Mouse (Mus musculus) stomach, embryonic 14.5 days (tissue): ENCODE data around the gene Hspa4l. TPM values are rescaled to one million over a fixed set of nuclear protein-coding genes. Genes with fewer than 3 reads are reported as not detected.

ENCODE experiments used
- ATAC-seq: fragments of 200-750 bp; cut with Nextera tagmentation; 2 replicates; pipeline ENCODE4 v1.8.0; 2017; ENCODE audit warnings: low read depth, moderate TSS enrichment; ENCODE audit not compliant: insufficient number of reproducible peaks, insufficient read depth, low FRiP score
- H3K27ac ChIP-seq: fragments of 300-500 bp; sonication (generic); 2 replicates; pipeline ENCODE4 v1.5.1; 2014; ENCODE audit warnings: mild to moderate bottlenecking, low read length, moderate library complexity, mixed read lengths
- H3K27me3 ChIP-seq: fragments of 300-500 bp; sonication (generic); 2 replicates; pipeline ENCODE4 v1.6.1; 2014; ENCODE audit warnings: low read length, control low read depth, mixed read lengths; ENCODE audit not compliant: control insufficient read depth, insufficient read depth
- H3K36me3 ChIP-seq: fragments of 300-500 bp; sonication (generic); 2 replicates; pipeline ENCODE4 v1.6.1; 2014; ENCODE audit warnings: mild to moderate bottlenecking, control low read depth, low read length, moderate library complexity, mixed read lengths; ENCODE audit not compliant: control insufficient read depth, insufficient read depth
- H3K4me1 ChIP-seq: fragments of 300-500 bp; sonication (generic); 2 replicates; pipeline ENCODE4 v1.6.1; 2014; ENCODE audit warnings: low read length, control low read depth, mixed read lengths; ENCODE audit not compliant: control insufficient read depth, insufficient read depth
- H3K4me2 ChIP-seq: fragments of 300-500 bp; sonication (generic); replicated peaks from 2 replicates; pipeline ENCODE4 v1.6.1; 2014; ENCODE audit warnings: low read depth, low read length, control low read depth
- H3K4me3 ChIP-seq: fragments of 300-500 bp; sonication (generic); 2 replicates; pipeline ENCODE4 v1.5.1; 2014; ENCODE audit warnings: low read depth, low read length, control low read depth
- H3K9ac ChIP-seq: fragments of 300-500 bp; sonication (generic); replicated peaks from 2 replicates; pipeline ENCODE4 v1.6.1; 2014; ENCODE audit warnings: low read depth, mild to moderate bottlenecking, control low read depth, low read length, moderate library complexity, mixed read lengths
- H3K9me3 ChIP-seq: fragments of 300-500 bp; sonication (generic); 2 replicates; pipeline ENCODE4 v1.6.1; 2016; ENCODE audit warnings: low read depth, low read length, control low read depth; ENCODE audit not compliant: control insufficient read depth
- whole genome bisulfite sequencing: fragments of 180-500 bp; shearing (Covaris S2); extraction: QIAGEN DNeasy Blood & Tissue Kit; methylation state at CpG from one replicate; pipeline ENCODE4 v1.1.7; 2014; 5-methylcytosine and 5-hydroxymethylcytosine counted together
- polyA plus RNA-seq: library from polyadenylated mRNA; unstranded; fragments of >200 nt; fragmentation: Nextera tagmentation; extraction: Ambion mirVana; gene quantifications from 2 replicates; pipeline ENCODE4 v1.2.1, GENCODE M21; 2014

Gene Hspa4l
- polyA plus RNA-seq, 1 experiment from 2014 or later, result 15.3 TPM

DNA sequence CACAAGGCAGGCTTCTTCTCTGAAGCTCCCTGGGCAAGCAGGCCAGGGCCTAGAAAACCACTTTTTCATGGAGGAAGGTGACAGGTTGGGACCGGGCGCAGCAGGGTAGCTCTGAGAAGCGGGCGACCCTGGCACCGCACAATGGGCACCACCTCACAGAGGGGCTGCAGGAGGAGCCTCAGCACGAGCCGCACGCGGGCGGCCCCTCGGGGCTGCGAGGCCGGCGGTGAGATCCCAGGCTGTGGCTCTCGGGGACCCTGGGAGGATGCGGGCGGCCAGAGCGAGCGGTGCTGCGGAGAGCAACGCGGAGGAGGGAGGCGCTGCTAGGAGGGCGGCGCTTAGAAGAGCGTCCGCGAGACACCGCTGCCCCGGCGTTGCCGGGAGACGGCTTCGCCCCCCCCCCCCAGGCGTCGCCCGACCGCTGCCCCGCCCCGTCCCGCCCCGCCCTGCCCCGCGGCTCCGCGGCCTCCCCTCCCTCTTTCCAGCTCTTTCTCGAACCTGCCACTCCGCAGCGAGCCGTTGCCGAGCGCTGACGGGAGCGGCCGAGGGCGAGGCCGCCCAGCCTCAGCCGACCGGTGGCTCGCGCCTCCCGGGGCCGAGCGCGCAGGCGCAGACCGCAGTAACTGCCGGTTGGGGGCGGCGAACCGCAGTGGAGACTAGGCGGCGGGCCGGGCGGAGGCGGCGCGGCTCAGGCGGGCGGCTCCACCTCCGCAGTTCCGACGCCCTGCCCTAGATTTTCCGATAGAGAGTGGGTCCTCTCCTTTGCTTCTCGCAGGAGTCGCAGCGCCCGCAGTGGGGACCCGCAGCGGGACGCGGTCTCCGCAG is 753 bp downstream of the Hspa4l start:
- under 1% methylated on average over 69 of the region's 93 CpGs for WGBS
- H3K9ac ChIP-seq, result peak overlapping the region; percentile 40; the same call in 1 of the 2 replicates
- peak overlapping the region; percentile 94 for H3K4me2 ChIP-seq
- peak overlapping the region; percentile 61 for H3K4me3 ChIP-seq
- H3K27me3 ChIP-seq, result no peaks in the 10 kb centered on the region
- ATAC-seq, result peak; percentile 95
- H3K9me3 ChIP-seq, result no peaks in the 10 kb centered on the region
- peak overlapping the region; percentile 67; the same call in 1 of the 2 replicates for H3K27ac ChIP-seq
- H3K36me3 ChIP-seq, result no peaks in the 10 kb centered on the region
- peaks cover 6% of the 10 kb centered on the region; the same call in 1 of the 2 replicates for H3K4me1 ChIP-seq

DNA sequence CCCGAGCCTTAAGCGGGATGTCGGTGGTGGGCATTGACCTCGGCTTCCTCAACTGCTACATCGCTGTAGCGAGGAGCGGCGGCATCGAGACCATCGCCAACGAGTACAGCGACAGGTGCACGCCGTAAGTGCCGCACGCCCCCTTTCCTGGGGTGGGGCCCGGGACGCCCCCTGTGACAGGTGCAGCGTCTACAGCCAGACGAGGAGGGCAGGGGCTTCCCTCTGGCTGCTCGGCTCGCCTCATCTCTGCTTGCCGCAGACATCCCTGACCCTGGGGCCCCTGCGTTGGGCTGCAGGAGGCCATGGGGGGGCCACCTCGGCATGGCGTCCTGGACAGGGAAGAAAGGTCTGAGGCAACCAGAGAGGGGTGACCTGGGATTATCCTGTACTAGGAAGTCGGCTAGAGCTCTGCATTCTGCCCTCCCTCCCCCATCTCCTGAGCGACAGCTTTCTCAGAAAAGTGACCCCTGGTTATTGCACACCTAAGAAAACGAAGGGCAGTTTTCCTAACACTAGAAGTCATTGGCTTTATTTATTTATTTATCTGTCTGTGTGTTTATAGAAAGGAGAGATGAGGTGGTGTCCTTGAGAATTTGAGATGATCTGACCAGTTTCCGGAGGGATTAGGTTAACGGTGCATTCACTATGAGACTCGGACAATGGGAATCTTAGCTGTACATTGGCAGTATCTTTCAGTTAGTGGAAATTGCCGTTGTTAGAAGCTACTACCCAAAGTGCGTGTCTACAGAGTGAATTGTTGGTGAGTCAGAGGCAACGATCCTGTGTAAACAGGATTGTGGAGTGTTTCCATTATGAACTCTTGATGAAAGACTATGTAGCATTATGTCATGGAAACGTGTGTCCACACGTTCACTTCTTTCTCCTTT is 1.6 kb downstream of the Hspa4l start:
- H3K27ac ChIP-seq, result peak overlapping the region; percentile 67; the same call in 1 of the 2 replicates
- H3K9me3 ChIP-seq, result no peaks in the 10 kb centered on the region
- peak; percentile 43 for ATAC-seq
- no peaks in the 10 kb centered on the region for H3K27me3 ChIP-seq
- peak overlapping the region; percentile 61 for H3K4me3 ChIP-seq
- peak overlapping the region; percentile 94 for H3K4me2 ChIP-seq
- H3K4me1 ChIP-seq, result peaks cover 6% of the 10 kb centered on the region; the same call in 1 of the 2 replicates
- 2% methylated on average over 37 of the region's 37 CpGs for WGBS
- no peaks in the 10 kb centered on the region for H3K36me3 ChIP-seq
- peak overlapping the region; percentile 40; the same call in 1 of the 2 replicates for H3K9ac ChIP-seq

DNA sequence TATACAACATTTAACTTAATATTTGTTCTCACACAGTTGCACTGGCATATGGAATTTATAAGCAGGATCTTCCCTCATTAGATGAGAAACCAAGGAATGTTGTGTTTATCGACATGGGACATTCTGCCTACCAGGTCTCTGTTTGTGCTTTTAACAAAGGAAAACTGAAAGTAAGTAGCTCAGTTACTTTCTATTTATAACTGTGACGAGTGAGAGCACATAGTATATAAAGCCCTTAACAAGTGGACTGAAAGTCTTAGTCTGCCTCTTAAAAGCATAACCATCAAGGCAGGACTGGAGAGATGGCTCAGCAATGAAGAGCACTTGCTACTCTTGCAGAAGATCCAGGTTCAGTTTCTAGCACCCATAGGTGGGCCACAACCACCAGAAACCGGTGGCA is 16.5 kb downstream of the Hspa4l start:
- Histone ChIP-seq H3K4me3 (no peak overlapping the region), H3K4me2 (no peak overlapping the region), H3K4me1 (no peaks in the 10 kb centered on the region), H3K27ac (no peak overlapping the region), H3K9me3 (no peaks in the 10 kb centered on the region), H3K27me3 (no peaks in the 10 kb centered on the region), H3K36me3 (no peaks in the 10 kb centered on the region), H3K9ac (no peak overlapping the region)
- WGBS, result 86% methylated on average over 3 of the region's 3 CpGs
- no peak for ATAC-seq

DNA sequence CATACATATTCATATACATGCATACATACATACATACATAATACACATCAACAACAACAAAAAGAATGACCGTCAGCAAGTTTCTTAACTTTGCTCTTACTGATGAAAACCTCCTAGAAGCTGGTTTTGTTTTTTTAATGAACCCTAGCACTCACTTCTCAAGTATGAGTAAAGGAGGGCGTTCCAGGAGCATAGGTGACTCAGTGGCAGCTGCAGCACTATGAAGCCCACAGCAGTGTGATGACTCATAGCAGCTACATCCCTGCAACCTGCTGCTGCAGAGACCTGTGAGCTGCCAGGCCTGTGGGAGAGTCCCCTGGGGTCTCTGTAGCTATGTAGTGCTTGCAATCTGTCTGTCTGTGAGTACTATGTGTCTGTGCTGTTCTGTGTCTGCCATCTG is 17.0 kb downstream of the Hspa4l start:
- Histone ChIP-seq H3K4me3 (no peak overlapping the region), H3K27me3 (no peaks in the 10 kb centered on the region), H3K36me3 (no peaks in the 10 kb centered on the region), H3K9me3 (no peaks in the 10 kb centered on the region), H3K27ac (no peak overlapping the region), H3K4me1 (no peaks in the 10 kb centered on the region), H3K4me2 (no peak overlapping the region), H3K9ac (no peak overlapping the region)
- WGBS, result 82% methylated on average over 2 of the region's 2 CpGs
- ATAC-seq, result no peak

DNA sequence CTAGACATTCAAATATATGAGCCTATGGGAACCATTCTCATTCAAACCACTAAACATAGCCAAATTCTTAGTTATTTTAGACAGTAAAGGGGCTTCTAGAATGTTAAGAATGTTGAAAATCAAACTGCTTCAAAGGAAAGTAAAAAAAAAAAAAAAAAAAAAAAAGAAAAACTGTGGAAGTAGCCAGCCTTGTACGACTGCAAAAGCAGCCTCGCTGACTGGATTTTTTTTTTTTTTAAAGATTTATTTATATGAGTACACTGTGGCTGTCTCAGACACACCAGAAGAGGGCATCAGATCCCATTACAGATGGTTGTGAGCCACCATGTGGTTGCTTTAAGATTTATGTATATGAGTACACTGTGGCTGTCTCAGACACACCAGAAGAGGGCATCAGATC is 49.5 kb downstream of the Hspa4l start:
- Histone ChIP-seq H3K27me3 (no peaks in the 10 kb centered on the region), H3K27ac (no peak overlapping the region), H3K36me3 (no peaks in the 10 kb centered on the region), H3K4me2 (no peak overlapping the region), H3K9ac (no peak overlapping the region), H3K4me1 (no peaks in the 10 kb centered on the region), H3K4me3 (no peak overlapping the region), H3K9me3 (no peaks in the 10 kb centered on the region)
- ATAC-seq, result no peak
- 81% methylated on average over 2 of the region's 2 CpGs for WGBS

DNA sequence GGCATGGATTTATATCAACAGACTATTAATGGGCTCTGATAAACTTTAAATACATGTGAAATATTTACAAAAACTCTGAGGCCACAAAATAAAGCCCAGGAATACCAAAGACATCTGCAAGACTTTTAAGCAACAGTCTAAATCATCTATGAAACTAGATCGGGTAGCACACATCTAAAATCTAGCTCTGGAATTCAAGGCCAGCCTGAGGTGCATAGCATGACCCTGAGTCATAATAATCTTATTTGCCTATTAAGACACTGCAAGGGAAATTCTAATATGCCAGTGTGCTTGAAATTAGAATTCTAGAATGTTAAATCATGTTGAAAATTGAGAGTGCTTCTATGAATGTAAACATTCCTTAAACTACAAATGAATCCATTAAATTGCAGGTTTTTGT is 53.8 kb downstream of the Hspa4l start:
- Histone ChIP-seq H3K4me1 (peaks cover 8% of the 10 kb centered on the region; the same call in 1 of the 2 replicates), H3K9ac (no peak overlapping the region), H3K27ac (no peak overlapping the region), H3K4me2 (no peak overlapping the region), H3K4me3 (no peak overlapping the region), H3K27me3 (no peaks in the 10 kb centered on the region), H3K36me3 (no peaks in the 10 kb centered on the region), H3K9me3 (no peaks in the 10 kb centered on the region)
- WGBS, result 67% methylated on average over 1 of the region's 1 CpGs
- ATAC-seq, result no peak

DNA sequence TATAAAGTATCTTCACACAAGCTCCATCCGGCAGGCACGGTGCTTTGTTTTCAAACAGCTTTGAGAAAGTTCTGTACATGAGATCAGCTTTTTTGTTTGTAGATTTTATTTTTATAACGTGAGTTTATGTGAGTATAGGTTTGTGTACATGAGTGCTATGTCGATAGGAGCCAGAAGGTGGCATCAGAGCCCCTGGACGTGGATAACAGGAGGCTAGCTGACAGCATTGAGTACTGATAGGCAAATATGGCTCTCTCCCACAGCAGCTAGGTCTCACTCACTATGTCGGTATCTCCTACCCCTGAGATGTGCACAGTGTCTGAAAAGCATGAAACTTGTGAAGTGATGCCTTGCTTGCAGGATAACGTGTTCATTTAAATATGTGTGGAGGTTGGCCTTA is 54.2 kb downstream of the Hspa4l start:
- no peaks in the 10 kb centered on the region for H3K9me3 ChIP-seq
- peaks cover 8% of the 10 kb centered on the region; the same call in 1 of the 2 replicates for H3K4me1 ChIP-seq
- no peak overlapping the region for H3K27ac ChIP-seq
- no peaks in the 10 kb centered on the region for H3K27me3 ChIP-seq
- H3K9ac ChIP-seq, result no peak overlapping the region
- 38% methylated on average over 7 of the region's 7 CpGs for WGBS
- no peaks in the 10 kb centered on the region for H3K36me3 ChIP-seq
- ATAC-seq, result no peak
- H3K4me2 ChIP-seq, result no peak overlapping the region
- no peak overlapping the region for H3K4me3 ChIP-seq

DNA sequence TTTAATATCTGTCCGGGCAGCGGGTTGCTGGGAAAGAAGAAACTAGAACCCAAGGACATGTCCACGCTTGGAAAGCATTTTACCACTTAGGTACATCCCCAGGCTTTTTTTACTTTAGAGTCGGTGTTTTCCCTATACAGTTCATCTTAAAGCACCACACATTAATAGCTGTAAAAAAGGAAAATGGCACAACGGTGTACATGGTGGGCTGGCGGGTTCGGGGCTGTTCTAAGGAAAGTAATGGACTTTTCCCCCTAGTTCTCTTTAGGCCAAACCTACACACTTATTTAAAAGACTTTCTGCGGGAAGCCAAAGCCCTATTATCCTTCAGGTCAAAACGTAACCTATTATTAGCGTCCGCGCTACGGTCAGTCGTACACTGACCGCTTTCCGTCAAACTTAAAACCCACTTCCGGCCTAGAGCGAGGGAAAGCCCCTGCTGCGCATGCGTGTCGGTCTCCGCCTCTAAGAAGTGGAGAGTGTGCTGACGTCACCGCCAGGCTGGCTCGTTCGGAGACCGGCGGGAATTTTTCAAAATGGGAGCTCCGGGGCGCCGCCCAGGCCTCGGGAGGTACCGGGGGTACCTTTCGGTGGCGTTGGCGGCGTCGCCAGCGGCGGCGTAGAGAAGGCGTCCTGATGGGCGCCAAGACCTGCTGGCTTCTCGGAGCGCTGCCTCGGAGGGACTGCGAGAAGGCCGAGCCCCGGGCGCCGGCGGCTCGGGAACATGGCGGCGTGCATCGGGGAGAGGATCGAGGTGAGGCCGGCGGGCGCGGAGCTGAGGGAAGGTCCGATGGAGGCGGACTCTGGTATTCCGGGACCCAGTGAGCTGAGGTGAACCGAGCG is 55.5 kb downstream of the Hspa4l start, which contains the start of gene Plk4:
Gene Plk4, plus strand, starts transcription at position 490 of the 843 bp plus-strand sequence.
- Histone ChIP-seq H3K4me2 (peak within 1 kb of the TSS; percentile 72), H3K36me3 (no peaks in the 10 kb centered on the region), H3K27ac (peak within 1 kb of the TSS; percentile 80; the same call in 1 of the 2 replicates), H3K9me3 (no peaks in the 10 kb centered on the region), H3K4me1 (peaks cover 8% of the 10 kb centered on the region; the same call in 1 of the 2 replicates), H3K27me3 (no peaks in the 10 kb centered on the region), H3K4me3 (peak within 1 kb of the TSS; percentile 96), H3K9ac (peak within 1 kb of the TSS; percentile 78)
- ATAC-seq, result peak; percentile 94
- 2% methylated on average over 66 of the region's 66 CpGs for WGBS
